Mouse (Mus musculus) cerebellum, adult 18-20 months (tissue): ENCODE data around the gene Tldc1.

ENCODE experiments used
- DNase-seq, 2 experiments: peaks; one replicate each; pipeline ENCODE4 v3.0.0; 2021

Gene Tldc1

DNA sequence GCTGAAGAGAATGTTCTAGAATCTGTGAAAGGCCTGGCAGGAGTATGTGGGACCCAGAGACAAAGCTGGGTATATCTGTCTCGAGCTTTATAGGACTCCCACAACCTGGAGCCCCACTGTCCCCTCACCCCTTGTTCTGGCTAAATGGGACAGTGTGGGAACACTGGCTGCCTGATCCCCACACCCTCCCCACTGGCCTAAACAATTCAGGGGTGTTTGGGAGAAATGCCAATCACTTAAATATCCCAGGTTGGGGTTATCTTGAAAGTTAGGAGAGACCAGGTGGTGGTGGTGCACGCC, 20.7 kb upstream of the Tldc1 start:
- no peak for DNase-seq

DNA sequence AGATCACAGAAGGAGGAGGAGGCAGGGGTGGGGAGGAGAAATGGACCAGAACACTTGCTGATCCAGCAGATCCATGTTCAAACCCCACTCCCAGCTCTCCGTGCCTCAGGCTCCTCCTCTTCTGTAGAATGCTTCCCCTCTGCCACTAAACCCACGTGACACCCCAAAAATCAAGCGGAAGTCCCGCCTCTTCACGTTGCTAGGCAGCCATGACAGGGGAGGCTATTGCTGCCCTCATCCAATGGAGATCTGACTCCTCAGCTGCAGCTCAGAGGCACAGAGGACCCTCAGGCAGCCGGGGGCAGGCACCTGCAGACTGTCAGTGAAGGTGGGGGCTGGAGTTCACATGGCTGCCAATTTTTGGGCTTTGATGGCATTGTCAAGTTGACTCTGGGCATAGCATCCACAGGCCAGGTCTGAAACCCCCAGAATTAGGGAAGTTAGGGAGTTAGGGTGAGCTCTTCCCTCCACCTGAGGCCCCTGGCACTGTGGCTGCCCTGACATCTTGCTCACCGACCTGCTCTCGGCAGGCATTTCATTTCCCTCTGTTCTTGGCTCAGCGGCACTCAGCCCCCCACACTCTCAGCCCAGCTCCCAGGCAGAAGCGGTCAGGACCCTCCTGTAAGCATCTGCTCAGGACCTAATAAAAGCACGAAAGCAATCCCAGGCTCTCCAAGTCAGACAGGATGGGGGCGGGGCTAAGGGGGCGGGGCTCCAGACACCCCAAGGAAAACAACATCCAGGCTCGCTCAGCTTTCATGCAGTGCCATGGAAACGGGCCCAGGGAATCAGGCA, 20.2 kb upstream of the Tldc1 start:
- DNase-seq: no peak

DNA sequence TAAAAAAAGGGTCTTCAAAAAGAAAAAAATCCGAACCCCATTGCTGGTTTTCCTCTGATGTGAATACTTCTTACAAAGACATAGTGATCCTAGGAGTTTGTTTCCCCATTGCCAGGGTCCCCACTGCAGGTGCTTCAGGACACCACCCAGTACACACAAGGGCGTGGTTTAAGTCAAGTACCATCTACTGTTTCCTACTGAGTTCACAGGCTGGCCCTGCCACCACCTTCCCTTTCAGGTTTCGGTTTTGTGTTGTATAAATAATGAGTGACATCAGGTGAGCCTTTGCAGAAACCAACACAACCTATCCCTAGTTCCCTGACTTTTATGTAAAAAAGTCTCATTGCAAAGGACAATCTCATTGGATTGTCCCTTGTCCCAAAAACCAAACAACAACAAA, 17.4 kb upstream of the Tldc1 start:
- DNase-seq: no peak

DNA sequence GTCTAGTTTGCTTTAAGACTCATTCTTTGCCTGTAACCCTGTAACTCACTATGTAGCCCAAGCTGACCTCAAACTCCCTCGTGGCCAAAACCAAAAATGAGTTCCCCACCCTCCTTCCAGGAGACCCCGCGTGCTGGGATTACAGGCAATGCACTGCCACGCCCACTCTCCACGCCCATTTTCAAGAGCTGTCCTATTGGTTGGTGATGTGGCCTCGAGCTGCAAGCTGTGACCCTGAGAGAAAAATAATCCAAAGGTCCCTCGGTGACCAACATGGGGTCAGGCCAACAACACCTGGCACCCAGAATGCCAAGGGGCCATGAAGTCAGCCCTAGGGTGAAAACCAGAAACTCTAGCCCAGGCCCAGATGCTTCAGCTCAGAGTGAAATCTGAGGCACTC, 16.5 kb upstream of the Tldc1 start:
- DNase-seq: no peak

DNA sequence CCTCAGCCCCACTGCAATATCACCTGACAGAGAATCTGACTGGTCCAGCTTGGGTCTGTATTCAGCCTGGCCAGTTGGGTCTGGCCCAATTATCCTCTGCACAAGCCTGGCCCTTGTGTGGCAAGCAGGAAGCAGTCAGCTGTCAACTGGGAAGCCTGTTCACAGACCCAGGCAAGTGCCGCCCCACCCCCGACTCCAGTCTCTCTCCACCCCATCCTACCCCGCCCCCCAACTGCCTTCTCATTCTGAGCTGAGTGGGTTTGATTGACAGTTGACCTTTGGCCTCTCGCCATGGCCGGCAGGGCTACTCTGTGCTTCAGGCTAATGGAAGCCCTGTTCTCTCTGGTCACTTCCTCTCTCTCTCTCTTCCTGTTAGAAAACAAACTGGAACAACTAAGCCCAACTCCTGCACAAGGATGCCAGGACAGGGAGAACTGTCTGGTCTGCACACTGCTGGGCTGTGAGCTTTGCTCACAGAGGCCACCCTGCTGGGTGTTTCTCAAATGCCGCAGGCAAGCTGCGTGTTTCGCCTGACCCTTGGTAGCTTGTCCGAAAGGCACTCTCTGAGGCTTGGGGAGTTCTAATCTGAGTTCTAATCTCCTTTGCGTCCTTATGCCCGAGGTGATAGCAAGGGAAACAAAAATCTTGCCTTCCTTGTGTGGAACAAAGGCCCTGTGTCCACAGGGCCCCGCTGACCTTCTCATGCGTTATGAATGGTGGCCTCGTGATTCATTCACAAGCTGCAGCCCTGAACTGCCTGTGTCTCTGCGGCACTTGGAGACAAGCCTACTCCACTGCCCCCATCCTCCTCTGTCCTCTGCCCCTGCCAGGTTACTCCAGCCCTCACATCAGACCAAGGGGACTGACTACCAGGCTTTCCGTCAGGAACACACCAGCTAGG, 13.8 kb upstream of the Tldc1 start:
- DNase-seq: peak in 1 of 2 experiments; percentile 48

DNA sequence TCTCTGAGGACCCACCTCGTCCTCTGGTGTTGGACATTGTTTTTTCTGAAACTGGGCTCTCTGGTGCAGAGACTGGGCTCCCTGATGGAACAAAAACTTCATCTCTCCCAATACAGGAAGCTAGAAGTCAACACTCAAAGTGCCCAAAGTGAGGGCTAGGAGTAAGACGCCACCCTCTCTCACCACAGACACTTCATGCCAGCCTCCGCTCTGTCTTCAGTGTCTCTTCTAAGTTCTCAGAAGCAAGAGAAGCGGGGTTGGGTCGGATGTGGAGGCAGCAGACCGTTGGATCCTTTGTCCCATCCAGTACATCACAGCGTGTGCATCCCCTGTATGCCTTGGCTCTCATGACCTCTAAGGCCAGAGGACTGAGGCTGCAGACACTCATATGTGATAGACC, 11.4 kb upstream of the Tldc1 start:
- no peak for DNase-seq

DNA sequence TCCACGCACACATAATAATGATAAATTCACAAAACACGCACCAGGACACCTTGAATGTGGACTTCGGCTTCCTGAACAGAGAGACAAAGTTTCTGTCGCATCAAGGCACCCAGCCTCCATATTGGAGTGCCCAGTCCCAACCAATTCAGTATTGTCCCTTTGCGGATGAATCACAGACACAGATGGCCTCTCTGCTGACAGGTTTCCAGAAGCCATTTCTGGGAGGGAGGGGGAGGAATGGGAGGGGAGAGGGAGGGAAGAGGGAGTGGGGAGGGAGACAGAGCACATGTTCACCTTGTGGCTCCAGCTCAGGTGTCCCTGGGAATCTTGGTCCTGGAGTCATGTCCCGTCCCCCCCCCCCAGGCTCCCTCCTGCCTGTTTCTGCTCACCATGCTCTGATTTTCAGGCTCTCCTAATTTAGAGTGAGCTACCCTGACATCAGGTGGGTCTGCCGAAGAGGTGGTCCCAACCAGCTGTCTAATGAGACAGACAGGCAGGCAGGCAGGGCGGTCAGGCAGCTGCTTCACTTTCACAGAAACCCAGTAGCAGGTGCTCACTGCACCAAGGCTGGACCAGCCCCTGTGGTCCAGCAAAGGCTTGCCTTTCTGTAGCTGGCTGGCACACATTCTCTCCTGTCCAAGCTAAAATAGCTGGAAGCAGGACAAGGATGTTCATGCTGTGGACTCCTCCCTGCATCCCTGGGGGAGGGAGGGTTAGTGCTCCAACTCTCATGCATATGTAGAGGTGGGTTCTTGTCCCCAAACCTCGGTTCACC, 10.6 kb upstream of the Tldc1 start:
- DNase-seq: peak; percentile 56 to 69

DNA sequence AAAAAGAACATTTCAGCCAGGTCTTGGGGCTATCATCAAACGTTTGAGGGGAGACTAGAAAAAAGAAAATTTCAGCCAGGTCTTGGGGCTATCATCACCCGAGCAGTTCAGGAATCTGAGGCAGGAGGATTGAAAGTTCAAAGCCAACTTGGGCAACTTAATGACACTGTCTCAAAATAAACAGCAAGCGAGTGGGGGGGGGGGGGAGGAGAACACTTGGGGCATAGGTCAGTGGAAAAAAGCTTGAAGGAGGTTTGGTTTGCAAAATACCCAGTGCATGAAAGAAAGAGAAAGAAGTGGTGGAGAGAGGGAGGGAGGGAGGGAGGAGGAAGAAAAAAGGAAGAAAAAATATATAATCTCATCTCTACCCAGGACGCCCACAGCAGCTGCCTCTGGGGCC, 9.1 kb upstream of the Tldc1 start:
- no peak for DNase-seq

DNA sequence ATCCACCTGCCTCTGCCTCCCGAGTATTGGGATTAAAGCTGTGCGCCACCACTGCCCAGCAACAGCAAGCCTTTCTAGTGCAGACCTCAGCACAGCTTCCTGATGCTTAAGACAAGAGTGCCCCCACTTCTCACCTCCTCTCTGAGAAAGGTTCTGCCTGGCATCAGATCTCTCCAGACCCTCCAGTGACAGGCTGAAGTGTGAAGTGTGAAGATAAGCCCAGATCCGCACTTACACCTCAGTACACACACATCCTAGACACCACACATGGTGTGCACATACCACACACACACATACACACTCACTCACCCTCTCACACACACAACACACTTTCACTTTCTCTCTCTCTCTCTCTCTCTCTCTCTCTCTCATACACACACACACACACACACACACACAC, 8.7 kb upstream of the Tldc1 start:
- no peak for DNase-seq

DNA sequence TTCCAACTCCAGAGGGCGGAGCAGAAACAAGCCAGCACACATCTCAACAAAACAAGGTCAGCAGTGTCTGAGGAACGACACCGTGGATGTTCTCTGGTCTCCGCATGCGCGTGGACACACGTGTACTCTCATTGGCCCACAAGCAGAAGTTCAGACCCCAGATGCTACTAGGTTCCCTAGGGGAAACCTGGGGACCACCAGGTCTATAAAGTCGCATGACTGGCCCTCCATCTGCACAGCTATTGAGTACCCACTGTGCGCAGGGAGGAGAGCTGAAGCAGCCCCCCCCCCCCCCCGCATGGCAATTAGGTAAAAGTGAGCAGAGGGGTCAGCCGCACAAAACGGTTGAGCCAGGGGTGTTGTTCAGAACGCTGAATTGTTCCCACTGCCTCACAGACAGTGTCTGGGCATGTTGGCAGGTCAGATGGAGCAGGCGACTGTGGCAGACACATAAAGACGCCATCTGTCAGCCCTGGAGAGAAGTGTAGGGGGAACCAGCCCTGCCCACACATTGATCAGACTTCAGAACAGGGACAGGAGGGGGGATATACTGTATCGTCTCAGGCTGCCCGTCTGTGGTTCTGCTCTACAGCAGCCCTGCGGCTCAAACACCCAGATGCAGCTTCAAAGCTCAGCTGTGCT, 7.7 kb upstream of the Tldc1 start:
- DNase-seq: peak in 1 of 2 experiments; percentile 53

DNA sequence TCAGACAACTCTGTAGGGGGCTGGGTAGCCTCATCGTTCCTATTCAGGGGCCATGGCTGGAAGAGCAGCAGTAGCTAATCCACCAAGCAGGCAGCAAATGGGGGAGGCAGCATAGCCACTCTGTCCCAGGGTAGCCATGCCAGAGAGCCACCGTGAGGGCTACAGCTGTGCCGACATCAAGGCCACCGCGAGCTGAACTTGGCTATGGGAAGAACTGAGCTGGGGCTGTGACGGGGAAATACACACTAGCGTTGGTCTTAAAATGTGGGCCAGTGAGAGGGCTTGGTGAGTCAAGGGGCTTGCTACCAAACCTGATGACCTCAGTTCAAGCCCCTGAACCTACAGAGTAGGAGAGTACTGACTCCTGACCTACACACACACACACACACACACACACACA, 6.5 kb upstream of the Tldc1 start:
- DNase-seq: no peak

DNA sequence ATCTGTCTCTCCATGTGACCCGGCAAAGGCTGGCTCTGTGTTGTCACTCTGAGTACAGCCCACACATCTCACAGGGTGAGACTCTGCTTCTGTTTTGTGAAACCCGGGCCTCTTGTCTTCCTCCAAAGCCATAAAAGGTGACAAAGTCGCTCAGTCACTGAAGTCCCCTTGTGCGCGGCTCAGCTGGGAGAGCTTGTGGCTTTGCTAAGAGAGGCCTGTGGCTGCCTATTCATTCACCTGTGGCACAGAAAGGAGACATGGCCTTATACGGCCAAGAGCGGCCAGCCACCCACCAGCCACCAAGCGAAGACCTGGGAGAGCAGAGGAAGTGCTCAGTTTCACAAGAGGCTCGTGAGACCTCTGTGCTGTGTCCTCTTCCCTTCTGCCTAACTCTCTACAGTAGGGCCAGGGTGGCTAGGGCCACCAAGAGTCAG, 5.9 kb upstream of the Tldc1 start:
- DNase-seq: no peak

DNA sequence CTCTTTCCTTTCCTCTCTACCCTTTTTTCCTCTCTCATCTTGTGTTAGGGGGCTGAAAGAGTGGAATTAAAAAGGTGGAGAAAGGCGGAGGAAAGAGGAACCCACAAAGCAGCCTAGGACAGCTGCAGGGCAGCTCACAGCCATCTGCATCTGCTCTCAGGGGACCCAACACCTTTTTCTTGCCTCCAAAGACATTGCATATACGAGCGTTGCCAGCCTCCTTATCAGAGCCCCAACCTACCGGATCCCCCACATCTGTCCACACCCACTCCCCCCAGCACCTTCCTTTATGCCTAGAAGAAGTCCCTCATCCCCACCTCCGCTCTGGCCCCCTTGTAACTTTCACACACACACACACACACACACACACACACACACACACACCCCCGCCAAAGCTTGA, 5.4 kb upstream of the Tldc1 start:
- DNase-seq: no peak

DNA sequence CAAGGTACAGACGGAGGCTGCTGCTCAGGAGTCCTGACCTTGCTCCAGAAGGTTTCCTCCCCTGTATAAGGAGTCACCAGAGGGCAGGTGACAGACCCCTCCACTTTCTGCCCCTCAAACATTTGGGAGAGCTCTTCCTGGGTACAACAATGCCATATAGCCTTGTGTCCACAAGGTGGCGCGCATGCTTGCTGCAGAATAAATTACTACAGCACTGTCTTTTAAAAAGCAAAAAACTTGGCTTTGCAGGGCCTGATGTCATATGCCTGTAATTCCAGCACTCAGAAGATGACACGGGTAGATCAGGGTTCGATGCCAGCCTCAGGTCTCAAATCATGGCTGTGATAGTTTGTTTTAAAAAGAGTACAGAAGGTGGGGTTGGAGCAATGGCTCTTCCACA, 4.5 kb upstream of the Tldc1 start:
- peak; percentile 84 to 88 for DNase-seq

DNA sequence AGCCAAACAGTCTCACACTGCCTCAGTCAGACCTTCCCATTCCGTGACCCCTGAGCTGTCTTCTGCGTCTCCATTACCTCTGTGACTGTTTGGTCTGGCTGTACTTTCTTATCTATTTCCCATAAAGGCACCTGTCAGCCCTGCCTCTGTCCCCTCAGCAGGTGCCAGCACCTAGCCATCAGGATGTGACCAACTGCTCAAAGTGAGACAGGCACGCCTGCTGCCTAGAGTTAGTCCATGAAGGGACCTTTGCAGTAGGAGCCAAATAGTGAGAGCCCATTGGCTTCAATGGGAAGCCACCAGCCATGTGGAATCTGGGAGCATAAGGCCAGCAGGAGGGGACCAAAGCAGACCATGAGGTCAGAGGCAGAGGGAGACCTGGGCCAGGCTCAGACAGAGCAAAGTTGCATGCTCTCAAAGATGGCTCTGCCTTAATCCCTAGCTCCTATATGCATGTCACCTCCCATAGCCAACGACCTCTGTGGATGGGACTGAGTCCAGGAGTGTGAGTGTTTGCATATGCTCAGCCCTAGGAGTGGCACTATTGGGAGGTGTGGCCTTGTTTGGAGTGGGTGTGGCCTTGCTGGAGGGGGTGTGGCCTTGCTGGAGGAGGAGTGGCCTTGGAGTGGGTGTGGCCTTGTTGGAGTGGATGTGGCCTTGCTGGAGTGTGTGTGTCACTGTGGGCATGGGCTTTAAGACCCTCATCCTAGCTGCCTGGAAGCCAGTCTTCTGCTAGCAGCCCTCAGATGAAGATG, 3.0 kb upstream of the Tldc1 start:
- DNase-seq: no peak

DNA sequence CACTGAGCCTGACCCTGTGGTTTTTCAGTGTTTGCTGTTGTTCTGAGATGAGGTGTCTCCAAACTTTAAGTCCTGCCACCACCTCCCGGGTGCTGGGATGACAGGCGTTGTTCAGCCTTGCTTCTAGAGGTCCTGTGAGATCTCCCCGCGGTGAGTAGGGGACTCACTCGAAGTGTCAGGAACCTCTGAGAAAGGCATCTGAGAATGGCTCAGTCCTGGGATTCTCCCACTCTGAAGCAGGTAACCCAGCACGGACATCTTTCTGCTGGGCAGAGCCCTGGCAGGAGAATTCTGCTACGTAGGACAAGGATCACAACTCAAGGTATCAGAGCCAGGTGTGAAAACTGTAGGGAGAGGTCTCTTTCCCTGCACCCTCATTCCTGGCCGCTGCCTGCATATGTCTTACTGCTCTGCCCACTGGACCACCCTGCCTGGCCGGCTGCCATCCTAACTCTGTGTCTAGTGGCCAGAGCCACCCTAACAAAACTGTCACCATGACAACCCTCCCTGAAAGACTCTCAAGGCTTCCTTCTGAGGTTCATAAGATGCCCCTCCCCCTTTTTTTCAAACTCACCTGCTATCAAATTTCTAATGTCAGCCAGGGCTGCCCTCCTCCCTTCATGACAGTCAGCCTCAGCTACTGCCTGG, 2.3 kb upstream of the Tldc1 start:
- DNase-seq: no peak

DNA sequence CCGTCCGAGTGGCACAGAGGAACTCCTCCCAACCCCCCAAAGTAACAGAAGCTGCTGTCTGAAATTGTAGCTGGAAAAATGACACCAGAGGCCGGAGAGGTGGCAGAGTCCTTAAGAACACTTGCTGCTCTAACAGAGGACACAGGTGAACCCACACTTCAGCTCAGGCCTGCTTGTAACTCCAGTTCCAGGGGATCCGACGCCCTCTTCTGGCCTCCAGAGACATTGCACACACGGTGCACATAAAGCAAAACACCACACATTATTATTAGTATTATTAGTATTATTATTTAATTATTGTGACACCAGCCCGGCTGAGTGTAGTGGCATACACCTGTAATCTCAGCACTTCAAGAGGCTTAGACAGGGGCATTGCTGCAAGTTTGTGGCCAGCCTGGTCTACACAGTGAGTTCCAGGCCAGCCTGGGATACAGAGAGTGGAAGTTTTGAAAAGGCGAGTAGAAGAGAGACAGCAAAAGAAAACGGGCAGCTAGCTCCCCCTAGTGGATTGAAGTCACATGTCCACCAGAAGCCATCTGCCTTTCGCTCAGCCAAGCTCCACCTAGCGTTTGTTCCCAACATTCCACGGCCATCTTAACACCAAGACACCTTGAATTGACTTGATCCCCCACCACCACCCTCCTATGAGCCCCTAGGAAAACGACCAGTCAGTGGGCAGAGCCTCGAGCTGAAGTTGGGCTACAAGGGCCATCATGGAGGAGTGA, 959 bp upstream of the Tldc1 start:
- DNase-seq: peak; percentile 85 to 86

DNA sequence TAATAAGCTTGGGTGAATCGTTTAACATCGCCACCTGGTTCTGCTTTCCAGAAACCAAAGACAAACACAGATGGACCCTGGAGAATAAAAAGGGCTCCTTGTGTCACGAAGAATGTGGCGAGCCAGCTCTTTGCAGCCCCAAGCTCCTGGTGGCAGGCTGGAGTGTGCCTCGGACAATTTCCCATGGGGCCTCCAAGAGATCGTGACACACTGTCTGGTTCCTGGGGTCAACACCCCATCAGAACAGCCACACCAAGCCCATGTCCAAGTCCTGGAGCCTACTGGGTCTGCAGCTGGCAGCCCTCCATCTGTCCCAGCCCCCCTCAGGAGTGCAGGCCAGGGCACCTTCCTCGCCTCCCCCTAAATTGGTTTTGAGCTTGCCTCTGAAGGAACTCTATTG, 451 bp downstream of the Tldc1 start:
- peak in 1 of 2 experiments; percentile 48 for DNase-seq

DNA sequence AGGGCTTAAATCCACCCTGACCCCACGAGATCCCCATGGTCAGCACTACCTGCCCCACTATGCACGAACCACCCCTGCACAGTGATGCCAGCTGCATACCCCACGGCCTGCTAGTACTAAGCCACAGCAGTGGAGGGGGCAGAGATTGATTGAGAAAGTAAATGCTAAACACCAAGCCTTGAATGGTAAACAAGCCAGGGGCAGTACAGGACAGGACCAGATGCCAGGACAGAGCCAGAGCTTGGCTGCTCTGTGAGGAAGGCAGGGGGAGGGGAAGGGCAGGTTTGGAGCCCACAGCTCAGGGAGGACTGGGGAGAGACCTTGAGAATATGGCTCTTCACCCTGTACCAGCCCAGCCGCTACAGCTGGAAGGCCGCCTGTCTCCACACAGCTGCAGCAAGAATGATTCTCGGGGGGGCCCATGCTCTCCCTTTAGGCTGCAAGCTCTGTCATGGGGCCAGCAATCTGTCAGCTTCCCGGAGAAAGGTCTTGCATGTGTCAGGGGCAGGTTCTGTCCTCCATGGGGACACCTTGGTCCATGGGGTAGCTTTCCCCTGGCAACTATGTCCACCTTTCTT, 1.5 kb downstream of the Tldc1 start:
- DNase-seq: no peak

DNA sequence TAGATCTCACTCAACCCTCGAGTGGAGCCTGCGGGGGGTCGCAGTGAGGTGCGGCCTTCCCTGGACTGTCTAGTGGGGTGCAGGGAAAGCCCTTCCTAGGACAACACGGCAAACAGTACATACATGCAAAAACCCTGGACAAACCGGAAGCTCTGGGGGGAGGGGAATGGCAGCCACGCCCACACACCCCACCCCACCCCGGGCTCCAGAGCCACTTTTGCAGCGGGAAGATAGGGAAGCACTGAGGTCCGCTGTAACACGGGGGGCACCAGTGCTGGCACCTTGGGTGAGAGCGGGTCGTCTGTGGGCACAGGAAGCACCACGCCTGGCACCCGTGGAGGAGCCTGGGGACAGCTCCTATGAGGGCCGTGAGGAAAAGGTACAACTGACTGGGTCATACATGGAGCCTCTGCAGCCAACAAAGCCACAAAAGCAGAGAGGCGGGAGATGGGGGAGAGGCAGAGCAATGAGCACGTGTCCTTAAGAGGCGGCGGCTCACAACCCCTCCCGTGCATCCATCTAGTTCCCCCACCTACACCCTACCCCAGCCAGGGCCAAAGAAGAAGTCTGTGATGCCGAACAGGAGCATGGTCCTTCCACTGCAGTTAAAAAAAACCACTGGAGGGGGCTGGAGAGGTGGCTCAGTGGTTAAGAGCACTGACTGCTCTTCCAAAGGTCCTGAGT, 12.3 kb downstream of the Tldc1 start:
- no peak for DNase-seq
